Mouse (Mus musculus) erythroblast, embryonic 14.5 days (primary cell): Measurements from ENCODE around the gene Serac1.

Source experiments
- GATA1 ChIP-seq: IDR thresholded peaks from 2 replicates; pipeline ENCODE4 v1.6.1; 2012; ENCODE audit warnings: low read length, inconsistent platforms, mixed read lengths
- TAL1 ChIP-seq: IDR thresholded peaks from 3 replicates; pipeline ENCODE4 v1.6.1; 2012; ENCODE audit warnings: low read length, inconsistent platforms, mixed read lengths

GRCm38 (mm10) chr17:6079287-6080122, at the start of gene Serac1, which contains the start of gene Gtf2h5:
- peak; percentile 59 for TF ChIP-seq GATA1
- TF ChIP-seq TAL1, result no peak
